Mouse (Mus musculus) MEL (cell line): Measurements from ENCODE around the gene Bex1. TPM values are rescaled to one million over a fixed set of nuclear protein-coding genes. Genes with fewer than 3 reads are reported as not detected.
"Not testable (repeated sequence)": the region's sequence is repeated elsewhere in the genome, so short reads cannot be mapped to it uniquely, and the experiment has no call there.

Experiments used
- DNase-seq: peaks from one replicate; pipeline ENCODE4 v3.0.0; 2011; ENCODE audit warnings: low read depth, low spot score
- H3K27ac ChIP-seq: 2 replicates; pipeline ENCODE4 v1.5.1; 2012; ENCODE audit warnings: low read depth, mild to moderate bottlenecking, control low read depth, low read length, moderate library complexity; ENCODE audit not compliant: control insufficient read depth
- H3K27me3 ChIP-seq, 2 experiments: fragments of 150-350 bp in 1 of 2; sonication (generic) in 1 of 2; 2 replicates each; pipeline ENCODE4 v1.6.1; 2012; ENCODE audit warnings: low read length in 2 of 2, mild to moderate bottlenecking in 2 of 2, improper control_type of control experiment in 1 of 2, moderate library complexity in 1 of 2; ENCODE audit not compliant: insufficient read depth in 2 of 2, control insufficient read depth in 1 of 2
- H3K36me3 ChIP-seq, 2 experiments: 2 replicates each; pipeline ENCODE4 v1.6.1; 2012 to 2014; ENCODE audit warnings: low read length in 2 of 2, improper control_type of control experiment in 1 of 2, inconsistent platforms in 1 of 2, mild to moderate bottlenecking in 1 of 2; ENCODE audit not compliant: insufficient read depth in 2 of 2, control insufficient read depth in 1 of 2
- H3K4me1 ChIP-seq, 2 experiments: fragments of 150-350 bp in 1 of 2; sonication (generic) in 1 of 2; 2 replicates each; pipeline ENCODE4 v1.6.1; 2012; ENCODE audit warnings: low read length in 2 of 2, improper control_type of control experiment in 1 of 2, mild to moderate bottlenecking in 1 of 2; ENCODE audit not compliant: insufficient read depth in 2 of 2, control insufficient read depth in 1 of 2
- H3K4me3 ChIP-seq, 2 experiments: fragments of 150-350 bp in 1 of 2; sonication (generic) in 1 of 2; 2 replicates each; pipeline ENCODE4 v1.5.1; 2012; ENCODE audit warnings: low read depth in 2 of 2, low read length in 2 of 2, mild to moderate bottlenecking in 2 of 2, moderate library complexity in 2 of 2, control low read depth in 1 of 2, improper control_type of control experiment in 1 of 2; ENCODE audit not compliant: control insufficient read depth in 1 of 2, insufficient read depth in 1 of 2
- H3K79me2 ChIP-seq: 2 replicates; pipeline ENCODE4 v1.6.1; 2012; ENCODE audit warnings: mild to moderate bottlenecking, low read length, moderate library complexity; ENCODE audit not compliant: control insufficient read depth, poor library complexity, insufficient read depth
- H3K9ac ChIP-seq: 2 replicates; pipeline ENCODE4 v1.6.1; 2012; ENCODE audit warnings: low read depth, mild to moderate bottlenecking, control low read depth, low read length, moderate library complexity; ENCODE audit not compliant: control insufficient read depth, poor library complexity, severe bottlenecking
- H3K9me3 ChIP-seq: fragments of 150-350 bp; sonication (generic); replicated peaks from 2 replicates; pipeline ENCODE4 v1.6.1; 2012; ENCODE audit warnings: mild to moderate bottlenecking, low read length, improper control_type of control experiment, moderate library complexity; ENCODE audit not compliant: insufficient read depth
- CHD2 ChIP-seq: IDR thresholded peaks from 2 replicates; pipeline ENCODE4 v1.6.1; 2011; ENCODE audit warnings: low read length, improper control_type of control experiment
- CTCF ChIP-seq, 3 experiments: IDR thresholded peaks in 2 of 3; conservative IDR thresholded peaks in 1 of 3; 2 replicates each; pipeline ENCODE4 v1.5.1; 2011 to 2012; ENCODE audit warnings: low read length in 3 of 3, low read depth in 2 of 3, mild to moderate bottlenecking in 2 of 3, improper control_type of control experiment in 1 of 3, inconsistent platforms in 1 of 3, mixed read lengths in 1 of 3, moderate library complexity in 1 of 3; ENCODE audit not compliant: control insufficient read depth in 1 of 3, insufficient read depth in 1 of 3, poor library complexity in 1 of 3, severe bottlenecking in 1 of 3
- E2F4 ChIP-seq: IDR thresholded peaks from 2 replicates; pipeline ENCODE4 v1.6.1; 2011; ENCODE audit warnings: low read depth, low read length, improper control_type of control experiment, borderline replicate concordance
- EP300 ChIP-seq, 2 experiments: IDR thresholded peaks; 2 replicates each; pipeline ENCODE4 v1.6.1; 2011; ENCODE audit warnings: improper control_type of control experiment in 2 of 2, low read length in 2 of 2, low read depth in 1 of 2, mild to moderate bottlenecking in 1 of 2
- ETS1 ChIP-seq: IDR thresholded peaks from 2 replicates; pipeline ENCODE4 v1.6.1; 2012; ENCODE audit warnings: low read depth, mild to moderate bottlenecking, inconsistent platforms, low read length, improper control_type of control experiment, moderate library complexity
- HCFC1 ChIP-seq: IDR thresholded peaks from 2 replicates; pipeline ENCODE4 v1.6.1; 2012; ENCODE audit warnings: low read depth, mild to moderate bottlenecking, inconsistent platforms, low read length, improper control_type of control experiment, moderate library complexity
- JUND ChIP-seq: IDR thresholded peaks from 2 replicates; pipeline ENCODE4 v1.6.1; 2011; ENCODE audit warnings: low read depth, mild to moderate bottlenecking, improper control_type of control experiment, low read length
- MAFK ChIP-seq: IDR thresholded peaks from 2 replicates; pipeline ENCODE4 v1.6.1; 2011; ENCODE audit warnings: low read depth, mild to moderate bottlenecking, low read length, improper control_type of control experiment, borderline replicate concordance
- MAX ChIP-seq: IDR thresholded peaks from 2 replicates; pipeline ENCODE4 v1.6.1; 2011; ENCODE audit warnings: low read length, improper control_type of control experiment
- MAZ ChIP-seq: IDR thresholded peaks from 2 replicates; pipeline ENCODE4 v1.6.1; 2012; ENCODE audit warnings: low read depth, mild to moderate bottlenecking, inconsistent platforms, low read length, improper control_type of control experiment
- MEF2A ChIP-seq: IDR thresholded peaks from 2 replicates; pipeline ENCODE4 v1.6.1; 2014; ENCODE audit warnings: low read depth, mild to moderate bottlenecking, inconsistent platforms, low read length, improper control_type of control experiment; ENCODE audit not compliant: poor library complexity, insufficient replicate concordance, severe bottlenecking; ENCODE audit errors: extremely low read depth
- MXI1 ChIP-seq: IDR thresholded peaks from 2 replicates; pipeline ENCODE4 v1.6.1; 2011; ENCODE audit warnings: mild to moderate bottlenecking, low read depth, low read length, improper control_type of control experiment
- MYC ChIP-seq: IDR thresholded peaks from 2 replicates; pipeline ENCODE4 v1.6.1; 2011; ENCODE audit warnings: low read depth, mild to moderate bottlenecking, low read length, improper control_type of control experiment, moderate library complexity
- NRF1 ChIP-seq: IDR thresholded peaks from 2 replicates; pipeline ENCODE4 v1.6.1; 2014; ENCODE audit warnings: low read depth, mild to moderate bottlenecking, inconsistent platforms, low read length, improper control_type of control experiment, moderate library complexity; ENCODE audit not compliant: poor library complexity, insufficient read depth, severe bottlenecking
- POLR2A ChIP-seq, 2 experiments: IDR thresholded peaks; 2 replicates each; pipeline ENCODE4 v1.6.1; 2011 to 2012; ENCODE audit warnings: low read length in 2 of 2, mild to moderate bottlenecking in 2 of 2, control low read depth in 1 of 2, improper control_type of control experiment in 1 of 2, low read depth in 1 of 2, moderate library complexity in 1 of 2; ENCODE audit not compliant: control insufficient read depth in 1 of 2, insufficient read depth in 1 of 2, poor library complexity in 1 of 2
- POLR2AphosphoS5 ChIP-seq: IDR thresholded peaks from 2 replicates; pipeline ENCODE4 v1.6.1; 2012; ENCODE audit warnings: low read depth, borderline replicate concordance, mild to moderate bottlenecking, inconsistent platforms, low read length, moderate library complexity, mixed read lengths
- RAD21 ChIP-seq: IDR thresholded peaks from 2 replicates; pipeline ENCODE4 v1.6.1; 2011; ENCODE audit warnings: mild to moderate bottlenecking, low read depth, low read length, improper control_type of control experiment
- RCOR1 ChIP-seq: IDR thresholded peaks from 2 replicates; pipeline ENCODE4 v1.6.1; 2012; ENCODE audit warnings: low read depth, mild to moderate bottlenecking, inconsistent platforms, low read length, improper control_type of control experiment
- SMC3 ChIP-seq: IDR thresholded peaks from 2 replicates; pipeline ENCODE4 v1.6.1; 2011; ENCODE audit warnings: low read depth, low read length, improper control_type of control experiment
- TAL1 ChIP-seq: IDR thresholded peaks from 2 replicates; pipeline ENCODE4 v1.6.1; 2012; ENCODE audit warnings: mild to moderate bottlenecking, inconsistent platforms, low read length, moderate library complexity, mixed read lengths
- TBP ChIP-seq: IDR thresholded peaks from 2 replicates; pipeline ENCODE4 v1.8.0; 2011; ENCODE audit warnings: low read depth, low read length, improper control_type of control experiment
- TCF12 ChIP-seq: IDR thresholded peaks from 2 replicates; pipeline ENCODE4 v1.6.1; 2014; ENCODE audit warnings: low read depth, mild to moderate bottlenecking, inconsistent platforms, low read length, improper control_type of control experiment, moderate library complexity
- UBTF ChIP-seq: IDR thresholded peaks from 2 replicates; pipeline ENCODE4 v1.6.1; 2012; ENCODE audit warnings: low read depth, mild to moderate bottlenecking, inconsistent platforms, low read length, improper control_type of control experiment, moderate library complexity, borderline replicate concordance; ENCODE audit not compliant: insufficient read depth
- ZC3H11A ChIP-seq: IDR thresholded peaks from 2 replicates; pipeline ENCODE4 v1.6.1; 2012; ENCODE audit warnings: low read depth, mild to moderate bottlenecking, inconsistent platforms, low read length, improper control_type of control experiment
- ZKSCAN1 ChIP-seq: IDR thresholded peaks from 2 replicates; pipeline ENCODE4 v1.6.1; 2012; ENCODE audit warnings: low read depth, mild to moderate bottlenecking, inconsistent platforms, low read length, improper control_type of control experiment, moderate library complexity
- ZMIZ1 ChIP-seq: IDR thresholded peaks from 2 replicates; pipeline ENCODE4 v1.6.1; 2012; ENCODE audit warnings: low read depth, mild to moderate bottlenecking, inconsistent platforms, low read length, improper control_type of control experiment, moderate library complexity
- ZNF384 ChIP-seq: IDR thresholded peaks from 2 replicates; pipeline ENCODE4 v1.6.1; 2012; ENCODE audit warnings: low read depth, mild to moderate bottlenecking, inconsistent platforms, low read length, improper control_type of control experiment
- polyA plus RNA-seq, 2 experiments: library from polyadenylated mRNA; stranded (reverse) in 1 of 2; unstranded in 1 of 2; fragments of >175 nt in 1 of 2; fragments of >200 nt in 1 of 2; gene quantifications; 2 replicates each; pipeline versions ENCODE4 v1.2.1 to v1.2.4; 2012; ENCODE audit warnings: low replicate concordance in 2 of 2, low read depth in 1 of 2; ENCODE audit not compliant: insufficient read length in 2 of 2, insufficient read depth in 1 of 2, missing spikeins in 1 of 2
- total RNA-seq: library from RNA; depleted of rRNA; stranded (reverse); fragments of 300-350 nt; gene quantifications from 2 replicates; pipeline ENCODE4 v1.2.3, GENCODE M21; 2012; rRNA removed

Gene Bex1
- total RNA-seq = 0.27 and 0.49 TPM in 2 replicates
- under 1 TPM in 1 of 2 experiments, not detected in 1; 0.86 TPM for polyA plus RNA-seq

- H3K9ac ChIP-seq = peak within 1 kb of the TSS; percentile 45; the same call in 1 of the 2 replicates
- H3K4me1 ChIP-seq, H3K36me3 ChIP-seq, DNase-seq, H3K27ac ChIP-seq, H3K79me2 ChIP-seq, H3K9me3 ChIP-seq, H3K27me3 ChIP-seq: not testable (repeated sequence)
- peak within 1 kb of the TSS in 1 of 2 experiments; percentile 23; a peak in 1 of 4 replicates for H3K4me3 ChIP-seq
Observed at GRCm38 (mm10) chrX:136214729-136215677, at the start of gene Bex1, which contains the start of gene Tceal7. Gene Bex1 (minus strand): TSS chrX:136215513. Gene Tceal7 (plus strand): TSS chrX:136214779.

- Histone ChIP-seq H3K36me3 (peaks cover 0 to 7% of the 10 kb centered on the region in 2 experiments; a peak in 2 of 4 replicates), H3K9ac (no peak overlapping the region), H3K4me1 (peaks cover 5 to 10% of the 10 kb centered on the region in 2 experiments), H3K79me2 (no peaks in the 10 kb centered on the region), H3K27me3 (no peaks in the 10 kb centered on the region), H3K9me3 (no peaks in the 10 kb centered on the region), H3K4me3 (0 out of 4 replicates have a peak overlapping the region, but pooled peaks of 1 of the 2 experiments have one; percentile 21), H3K27ac (no peak overlapping the region)
- DNase-seq = peak; percentile 20
- TF ChIP-seq HCFC1 = no peak
- peak; percentile 74 for TF ChIP-seq EP300 (IDR thresholded peaks at IDR 0.05; ENCODE audit: low read depth in 1 of 2, low read length in 2 of 2)
- peak; percentile 55 for TF ChIP-seq ETS1
- TF ChIP-seq MAFK = no peak
- no peak for TF ChIP-seq NRF1
- TF ChIP-seq RCOR1 = no peak
- no peak for TF ChIP-seq ZNF384
- TF ChIP-seq ZKSCAN1 = no peak
- TF ChIP-seq E2F4 = no peak
- no peak for TF ChIP-seq MXI1
- peak; percentile 66 for TF ChIP-seq TCF12
- no peak for TF ChIP-seq POLR2AphosphoS5
- no peak for TF ChIP-seq ZMIZ1
- TF ChIP-seq SMC3 = no peak
- no peak for TF ChIP-seq MYC
- TF ChIP-seq MAZ = no peak
- TF ChIP-seq RAD21 = no peak
- TF ChIP-seq MAX = no peak
- TF ChIP-seq TBP = no peak
- TF ChIP-seq TAL1 = peak; percentile 11; the same call in 1 of the 2 replicates
- no peak for TF ChIP-seq JUND
- no peak for TF ChIP-seq CHD2
- TF ChIP-seq UBTF = no peak
- TF ChIP-seq MEF2A = no peak
- no peak for TF ChIP-seq CTCF (IDR thresholded peaks at IDR 0.05 in 2 of 3, conservative IDR thresholded peaks at IDR 0.05 in 1 of 3; ENCODE audit: control insufficient read depth in 1 of 3, insufficient read depth in 1 of 3, low read depth in 2 of 3, low read length in 3 of 3, poor library complexity in 1 of 3, severe bottlenecking in 1 of 3)
- no peak for TF ChIP-seq ZC3H11A
- TF ChIP-seq POLR2A (IDR thresholded peaks at IDR 0.05; ENCODE audit: control insufficient read depth in 1 of 2, insufficient read depth in 1 of 2, low read depth in 1 of 2, low read length in 2 of 2, poor library complexity in 1 of 2) = no peak
Observed at GRCm38 (mm10) chrX:136252023-136252729, 36.9 kb upstream of the Bex1 start.
